Mouse (Mus musculus) urinary bladder, adult 18-20 months (tissue): ENCODE measurements around the gene I830077J02Rik.

ENCODE experiments used
- DNase-seq, 2 experiments: peaks; one replicate each; pipeline ENCODE4 v3.0.0; 2022; ENCODE audit warnings: low spot score in 2 of 2, mixed read lengths in 2 of 2

I830077J02Rik gene

GRCm38 (mm10) chr3:105893941-105894391 lies 38.5 kb downstream of the I830077J02Rik start:
- DNase-seq, result peak in 1 of 2 experiments; percentile 39

- no peak for DNase-seq
These were observed 39.6 kb downstream of the I830077J02Rik start for GRCm38 (mm10) chr3:105892572-105893495.

- no peak for DNase-seq
These were observed 40.5 kb downstream of the I830077J02Rik start for GRCm38 (mm10) chr3:105891760-105892571.

- no peak for DNase-seq
These were observed 41.3 kb downstream of the I830077J02Rik start for GRCm38 (mm10) chr3:105891141-105891540.

- DNase-seq, result no peak
These were observed 42.2 kb downstream of the I830077J02Rik start for GRCm38 (mm10) chr3:105890220-105890619.

GRCm38 (mm10) chr3:105888961-105889360 lies 43.5 kb downstream of the I830077J02Rik start:
- DNase-seq, result no peak

- DNase-seq, result no peak
These were observed 49.4 kb downstream of the I830077J02Rik start for GRCm38 (mm10) chr3:105883111-105883510.

GRCm38 (mm10) chr3:105882105-105882504 lies 50.4 kb downstream of the I830077J02Rik start:
- DNase-seq, result no peak

GRCm38 (mm10) chr3:105880419-105880818 lies 52.0 kb downstream of the I830077J02Rik start:
- no peak for DNase-seq

- no peak for DNase-seq
These were observed 53.7 kb downstream of the I830077J02Rik start for GRCm38 (mm10) chr3:105878751-105879150.

- DNase-seq, result no peak
These were observed 54.5 kb downstream of the I830077J02Rik start for GRCm38 (mm10) chr3:105877919-105878318.

GRCm38 (mm10) chr3:105877252-105877803 lies 55.1 kb downstream of the I830077J02Rik start:
- no peak for DNase-seq

GRCm38 (mm10) chr3:105876022-105876421 lies 56.4 kb downstream of the I830077J02Rik start:
- no peak for DNase-seq
